Mouse (Mus musculus) liver, postnatal 0 days (tissue): Measurements from ENCODE around the gene Tpbgl.

Experiments used
- CTCF ChIP-seq: sonication (generic); IDR thresholded peaks from 2 replicates; pipeline ENCODE4 v1.5.1; 2016; ENCODE audit warnings: antibody characterized with exemption, low read depth
- EP300 ChIP-seq: IDR thresholded peaks from 2 replicates; pipeline ENCODE4 v1.6.1; 2016; ENCODE audit warnings: antibody characterized with exemption, low read depth, mild to moderate bottlenecking

DNA sequence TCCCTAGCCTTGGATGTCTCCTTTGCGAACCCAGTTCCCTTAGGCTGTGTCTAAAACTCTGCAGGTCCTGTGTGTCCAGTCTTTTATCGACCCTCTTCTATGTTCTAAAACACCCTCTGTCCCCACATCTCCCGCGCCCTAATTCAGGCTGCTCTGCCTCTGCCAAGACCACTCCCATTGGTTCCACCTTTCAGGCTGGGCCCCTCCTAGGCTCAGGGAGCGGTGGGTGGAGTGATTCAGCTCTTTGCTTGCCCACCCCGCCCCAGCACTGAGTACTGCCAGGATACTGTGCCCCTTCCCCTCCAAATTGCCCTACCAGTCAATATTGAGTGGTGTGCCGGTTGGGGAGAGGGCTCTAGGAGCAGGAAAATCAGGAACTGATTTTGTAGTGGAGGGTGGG is 463 bp upstream of the Tpbgl start:
- TF ChIP-seq CTCF, result no peak
- TF ChIP-seq EP300, result no peak
